Mouse (Mus musculus) embryo, embryonic 10 days (tissue): Measurements from ENCODE around the gene Zcrb1.
"Not testable (repeated sequence)": the region's sequence is repeated elsewhere in the genome, so short reads cannot be mapped to it uniquely, and the experiment has no call there.

Source experiments
- DNase-seq: peaks from one replicate; pipeline ENCODE4 v3.0.0-alpha.2; 2015; ENCODE audit warnings: low spot score

Gene Zcrb1

GRCm38 (mm10) chr15:93397826-93398698 lies at the start of gene Zcrb1, which contains the start of gene Pphln1:
Zcrb1 (minus strand) TSS chr15:93398334.
Pphln1 (plus strand) TSS chr15:93398350.
- DNase-seq = peak; percentile 89

GRCm38 (mm10) chr15:93443676-93444075 lies 45.5 kb upstream of the Zcrb1 start:
- DNase-seq = no peak

GRCm38 (mm10) chr15:93442271-93442670 lies 44.1 kb upstream of the Zcrb1 start:
- no peak for DNase-seq

- peak; percentile 83 for DNase-seq
Observed at GRCm38 (mm10) chr15:93438663-93439062, 40.5 kb upstream of the Zcrb1 start.

- DNase-seq = no peak
Observed at GRCm38 (mm10) chr15:93435998-93436397, 37.9 kb upstream of the Zcrb1 start.

GRCm38 (mm10) chr15:93433811-93434210 lies 35.7 kb upstream of the Zcrb1 start:
- peak; percentile 78 for DNase-seq

- no peak for DNase-seq
Observed at GRCm38 (mm10) chr15:93422537-93422936, 24.4 kb upstream of the Zcrb1 start.

- no peak for DNase-seq
Observed at GRCm38 (mm10) chr15:93420596-93420995, 22.5 kb upstream of the Zcrb1 start.

- no peak for DNase-seq
Observed at GRCm38 (mm10) chr15:93416300-93416699, 18.2 kb upstream of the Zcrb1 start.

- no peak for DNase-seq
Observed at GRCm38 (mm10) chr15:93414456-93414855, 16.3 kb upstream of the Zcrb1 start.

GRCm38 (mm10) chr15:93412445-93412844 lies 14.3 kb upstream of the Zcrb1 start:
- DNase-seq = no peak

- no peak for DNase-seq
Observed at GRCm38 (mm10) chr15:93406492-93406891, 8.4 kb upstream of the Zcrb1 start.

- DNase-seq = no peak
Observed at GRCm38 (mm10) chr15:93405446-93405986, 7.4 kb upstream of the Zcrb1 start.

- DNase-seq = no peak
Observed at GRCm38 (mm10) chr15:93404849-93405248, 6.7 kb upstream of the Zcrb1 start.

GRCm38 (mm10) chr15:93402730-93403129 lies 4.6 kb upstream of the Zcrb1 start:
- DNase-seq = no peak

GRCm38 (mm10) chr15:93401446-93401845 lies 3.3 kb upstream of the Zcrb1 start:
- DNase-seq = no peak

GRCm38 (mm10) chr15:93398699-93399540 lies 786 bp upstream of the Zcrb1 start:
- DNase-seq = peak; percentile 35

GRCm38 (mm10) chr15:93397269-93397668 lies 865 bp downstream of the Zcrb1 start:
- DNase-seq = no peak

- DNase-seq = no peak
Observed at GRCm38 (mm10) chr15:93381337-93381736, 16.8 kb downstream of the Zcrb1 start.

- DNase-seq = no peak
Observed at GRCm38 (mm10) chr15:93379177-93379576, 19.0 kb downstream of the Zcrb1 start.

GRCm38 (mm10) chr15:93375696-93376095 lies 22.4 kb downstream of the Zcrb1 start:
- no peak for DNase-seq

GRCm38 (mm10) chr15:93372525-93373119 lies 25.5 kb downstream of the Zcrb1 start:
- not testable (repeated sequence) for DNase-seq
